Mouse (Mus musculus): ENCODE data around the gene Cldn4. TPM values are rescaled to one million over a fixed set of nuclear protein-coding genes. Genes with fewer than 3 reads are reported as not detected.
"Not testable (repeated sequence)": the region's sequence is repeated elsewhere in the genome, so short reads cannot be mapped to it uniquely, and the experiment has no call there.

Gene Cldn4
- total RNA-seq, 2 experiments from 2014 or later, result not detected

- no peak for DNase-seq (ENCODE audit: low spot score)
Observed at GRCm38 (mm10) chr5:134965852-134966821, 19.4 kb upstream of the Cldn4 start.

GRCm38 (mm10) chr5:134965473-134965851 is 18.7 kb upstream of the Cldn4 start:
- no peak for DNase-seq (ENCODE audit: low spot score)
- intact Hi-C loops (cut with DNase I), result loop anchor here (1.0 to 5.0 kb wide), 3 partner anchors 33 to 218 kb away; partner anchors contain the start of genes Eln and Mettl27

More at GRCm38 (mm10) chr5:134965852-134966821, 19.4 kb upstream of the Cldn4 start:
- intact Hi-C loops (cut with DNase I), result loop anchor here (1.0 to 5.0 kb wide), 3 partner anchors 34 to 219 kb away; partner anchors contain the start of genes Eln and Mettl27

GRCm38 (mm10) chr5:134964655-134965054 is 17.9 kb upstream of the Cldn4 start:
- intact Hi-C loops (cut with DNase I), result loop anchor here (1.0 to 5.0 kb wide), 3 partner anchors 32 to 217 kb away; partner anchors contain the start of genes Eln and Mettl27
- DNase-seq (ENCODE audit: low spot score), result not testable (repeated sequence)

- no peak for DNase-seq (ENCODE audit: low spot score)
- intact Hi-C loops (cut with DNase I), result no loop called here
Observed at GRCm38 (mm10) chr5:134963546-134963945, 16.8 kb upstream of the Cldn4 start.

- intact Hi-C loops (cut with DNase I), result no loop called here
- DNase-seq (ENCODE audit: low spot score), result no peak
Observed at GRCm38 (mm10) chr5:134961519-134961918, 14.8 kb upstream of the Cldn4 start.

- intact Hi-C loops (cut with DNase I), result no loop called here
- DNase-seq (ENCODE audit: low spot score), result no peak
Observed at GRCm38 (mm10) chr5:134960430-134960829, 13.7 kb upstream of the Cldn4 start.

- no peak for DNase-seq (ENCODE audit: low spot score)
- intact Hi-C loops (cut with DNase I), result no loop called here
Observed at GRCm38 (mm10) chr5:134959114-134959513, 12.4 kb upstream of the Cldn4 start.

GRCm38 (mm10) chr5:134955491-134955890 is 8.8 kb upstream of the Cldn4 start:
- intact Hi-C loops (cut with DNase I), result no loop called here

GRCm38 (mm10) chr5:134951053-134951884 is 4.5 kb upstream of the Cldn4 start:
- intact Hi-C loops (cut with DNase I), result no loop called here
- peak; percentile 20 for DNase-seq (ENCODE audit: low spot score)

More at GRCm38 (mm10) chr5:134955491-134955890, 8.8 kb upstream of the Cldn4 start:
- DNase-seq (ENCODE audit: low spot score), result no peak

GRCm38 (mm10) chr5:134948085-134948439 is 1.3 kb upstream of the Cldn4 start:
- intact Hi-C loops (cut with DNase I), result no loop called here
- no peak for DNase-seq (ENCODE audit: low spot score)

GRCm38 (mm10) chr5:134947420-134948084 is 818 bp upstream of the Cldn4 start:
- intact Hi-C loops (cut with DNase I), result no loop called here
- DNase-seq (ENCODE audit: low spot score), result no peak

GRCm38 (mm10) chr5:134946063-134946856 is 474 bp downstream of the Cldn4 start:
- intact Hi-C loops (cut with DNase I), result no loop called here
- DNase-seq (ENCODE audit: low spot score), result no peak

GRCm38 (mm10) chr5:134945266-134945959 is 1.3 kb downstream of the Cldn4 start:
- intact Hi-C loops (cut with DNase I), result no loop called here
- no peak for DNase-seq (ENCODE audit: low spot score)

- no peak for DNase-seq (ENCODE audit: low spot score)
- intact Hi-C loops (cut with DNase I), result no loop called here
Observed at GRCm38 (mm10) chr5:134944179-134944578, 2.6 kb downstream of the Cldn4 start.

GRCm38 (mm10) chr5:134942740-134943139 is 4.0 kb downstream of the Cldn4 start:
- DNase-seq (ENCODE audit: low spot score), result no peak
- intact Hi-C loops (cut with DNase I), result no loop called here

- intact Hi-C loops (cut with DNase I), result no loop called here
- DNase-seq (ENCODE audit: low spot score), result no peak
Observed at GRCm38 (mm10) chr5:134941472-134942209, 5.1 kb downstream of the Cldn4 start.

- intact Hi-C loops (cut with DNase I); DNase-seq (ENCODE audit: low spot score): not testable (repeated sequence)
Observed at GRCm38 (mm10) chr5:134939554-134939953, 7.2 kb downstream of the Cldn4 start.

- DNase-seq (ENCODE audit: low spot score), result no peak
- intact Hi-C loops (cut with DNase I), result no loop called here
Observed at GRCm38 (mm10) chr5:134939069-134939468, 7.7 kb downstream of the Cldn4 start.

Data from heart, postnatal 25 days (tissue).